Mouse (Mus musculus) ovary, postnatal 10 days (tissue): Measurements from ENCODE around the gene Atxn2l.

Source experiments
- DNase-seq: peaks from one replicate; pipeline ENCODE4 v3.0.0; 2022; ENCODE audit warnings: low spot score

Gene Atxn2l

DNA sequence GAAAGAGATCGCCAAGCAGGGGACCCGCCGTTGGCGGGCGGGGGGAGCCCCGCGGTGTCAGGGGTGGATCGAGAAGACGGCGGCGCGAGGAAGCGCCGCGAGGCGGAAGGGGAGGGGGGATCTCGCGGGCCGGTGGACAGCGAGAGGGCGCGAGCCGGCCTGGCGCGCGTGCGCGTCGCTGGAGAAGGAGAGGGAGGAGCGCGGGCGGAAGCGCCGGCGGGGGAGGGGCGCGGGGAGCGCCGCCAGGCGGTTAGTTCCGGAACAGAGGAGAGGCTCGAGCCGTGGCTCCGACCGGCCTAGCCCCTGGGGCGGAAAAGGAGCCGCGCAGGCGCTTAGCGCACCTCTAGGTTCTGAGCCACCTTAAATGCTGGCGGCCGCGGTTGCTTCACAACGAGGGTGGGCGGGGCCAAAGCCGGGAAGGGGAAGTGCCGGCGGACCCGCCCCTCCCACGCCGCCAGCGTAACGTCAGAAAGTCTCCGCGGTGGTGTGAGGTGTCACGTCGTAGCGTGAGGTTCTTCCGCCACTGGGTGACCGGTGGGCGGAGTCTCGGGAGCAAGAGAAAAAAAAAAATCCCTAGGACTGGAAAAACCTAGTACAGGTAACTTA, at the start of gene Atxn2l:
Atxn2l (minus strand) TSS at position 165 of the 606 bp plus-strand sequence.
- DNase-seq, result peak; percentile 95

DNA sequence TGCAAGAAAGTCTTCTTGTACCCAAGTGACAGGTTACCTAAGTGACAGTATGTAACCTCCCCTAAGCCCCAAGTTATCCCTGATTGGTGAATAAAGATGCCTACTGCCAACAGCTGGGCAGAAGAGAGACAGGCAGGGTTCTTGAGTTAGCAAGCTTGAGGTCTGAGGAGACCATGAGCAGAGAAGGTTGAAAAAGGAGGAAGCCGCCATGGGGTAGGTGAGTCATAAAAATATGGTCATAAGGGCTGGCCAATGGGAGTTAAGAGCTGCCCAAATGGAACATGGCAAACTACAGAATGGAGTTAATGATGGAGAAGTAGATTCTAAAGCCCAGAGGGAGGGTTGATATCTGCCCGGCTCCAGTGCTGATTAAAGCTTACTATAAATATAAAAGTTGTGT, 42.4 kb upstream of the Atxn2l start:
- no peak for DNase-seq

DNA sequence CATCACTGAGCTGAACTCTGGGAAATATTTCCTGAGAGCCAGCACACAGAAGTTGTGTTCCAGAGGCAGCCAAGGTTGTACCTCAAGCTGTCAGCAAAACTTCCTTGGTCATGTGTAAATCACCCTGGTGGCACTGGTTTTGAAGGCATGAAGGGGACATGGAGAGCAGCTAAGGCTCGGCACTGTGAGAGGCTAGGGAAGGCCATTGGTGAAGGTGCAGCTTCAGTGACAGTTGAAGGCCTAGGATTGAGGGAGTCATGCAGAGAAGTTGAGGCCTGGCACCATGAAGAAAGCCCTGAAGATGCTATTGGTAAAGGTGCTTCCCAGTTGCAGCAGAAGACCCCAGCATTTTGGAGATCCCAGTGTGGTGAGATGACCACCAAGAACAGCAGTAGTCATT, 38.4 kb upstream of the Atxn2l start:
- no peak for DNase-seq

DNA sequence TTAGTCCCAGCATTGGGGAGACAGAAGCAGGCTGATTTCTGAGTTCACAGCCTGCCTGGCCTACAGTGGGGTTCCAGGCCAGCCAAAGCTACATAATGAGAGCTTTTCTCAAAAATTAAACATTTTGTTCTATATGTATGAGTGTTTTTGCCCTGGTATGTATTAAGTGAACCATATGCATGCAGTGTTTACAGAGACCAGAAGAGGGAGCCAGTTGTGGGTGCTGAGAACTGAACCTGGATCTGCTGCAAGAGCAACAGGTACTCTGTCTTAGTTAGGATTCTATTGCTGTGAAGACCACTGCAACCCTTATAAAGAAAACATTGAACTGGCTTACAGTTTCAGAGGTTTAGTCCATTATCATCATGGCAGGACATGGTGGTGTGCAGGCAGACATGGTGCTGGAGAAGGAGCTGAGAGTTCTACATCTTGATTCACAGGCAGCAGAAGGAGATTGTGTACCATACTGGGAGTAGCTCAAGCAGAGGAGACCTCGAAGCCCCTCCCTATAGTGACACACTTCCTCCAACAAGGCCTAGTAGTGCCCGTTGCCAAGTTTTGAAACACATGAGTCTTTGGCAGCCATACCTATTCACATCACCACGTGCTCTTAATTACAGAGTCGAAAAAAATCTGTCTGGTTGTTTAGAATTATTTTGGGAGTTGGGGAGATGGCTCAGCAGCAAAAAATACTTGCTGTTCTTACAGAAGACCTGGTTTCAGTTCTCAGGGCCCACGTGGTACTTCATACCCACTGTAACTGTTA, 34.8 kb upstream of the Atxn2l start:
- no peak for DNase-seq

DNA sequence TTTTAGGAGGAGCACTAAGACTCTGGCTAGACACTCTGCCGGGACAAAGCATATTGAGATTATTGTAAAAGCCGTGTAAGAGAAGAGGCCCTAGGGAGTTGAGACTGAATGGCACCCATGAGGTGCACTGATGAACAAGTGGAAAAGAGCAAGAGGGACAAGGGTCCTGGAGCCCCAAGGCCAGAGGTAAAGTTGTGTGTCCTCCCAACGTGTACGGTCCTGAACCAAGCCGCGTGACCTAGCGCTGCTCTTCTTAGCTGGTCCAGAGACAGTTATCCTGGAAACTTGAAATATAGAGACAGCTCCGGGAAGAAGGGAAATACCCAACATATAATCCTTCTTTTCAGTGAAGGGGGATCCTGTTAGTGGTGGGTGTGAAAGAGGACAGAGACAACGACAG, 33.2 kb upstream of the Atxn2l start:
- DNase-seq, result no peak

DNA sequence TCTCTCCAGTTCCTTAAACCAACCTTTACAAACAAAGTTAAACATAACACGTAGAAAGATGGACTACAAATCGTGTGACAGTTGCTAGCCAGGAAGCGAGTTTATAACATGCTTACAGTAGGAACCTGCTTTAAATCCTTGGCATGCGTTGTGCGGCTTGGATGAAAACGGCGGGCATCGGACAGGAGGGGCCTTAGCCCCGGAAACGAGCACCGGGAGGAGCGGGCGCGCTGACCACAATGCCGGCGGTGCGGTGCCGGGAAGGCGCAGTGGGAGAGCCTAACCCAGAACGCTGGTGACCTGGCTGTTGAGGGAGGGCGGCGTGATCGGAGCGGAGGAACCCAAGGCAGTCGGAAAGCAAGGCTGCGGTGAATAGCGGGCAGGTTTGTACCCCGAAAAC, 32.5 kb upstream of the Atxn2l start:
- DNase-seq, result no peak

DNA sequence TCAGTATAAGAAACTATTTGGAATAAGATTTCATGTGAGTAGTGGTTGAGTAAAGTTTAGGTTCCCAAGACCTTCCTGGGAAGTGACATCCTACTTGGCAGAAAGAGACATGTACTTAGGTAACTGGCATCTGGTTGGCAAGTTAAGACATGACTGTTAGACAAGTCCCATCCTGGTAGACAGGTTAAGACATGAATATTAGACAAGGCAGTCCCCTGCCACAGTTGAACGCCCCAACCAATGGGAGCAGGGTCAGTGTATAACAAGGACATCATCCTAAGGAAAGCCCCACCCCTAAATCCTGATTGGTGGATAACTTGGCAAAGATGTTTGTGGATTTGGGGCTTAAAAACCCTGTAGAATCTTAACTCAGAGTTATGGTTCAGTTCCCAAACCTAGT, 30.2 kb upstream of the Atxn2l start:
- no peak for DNase-seq

DNA sequence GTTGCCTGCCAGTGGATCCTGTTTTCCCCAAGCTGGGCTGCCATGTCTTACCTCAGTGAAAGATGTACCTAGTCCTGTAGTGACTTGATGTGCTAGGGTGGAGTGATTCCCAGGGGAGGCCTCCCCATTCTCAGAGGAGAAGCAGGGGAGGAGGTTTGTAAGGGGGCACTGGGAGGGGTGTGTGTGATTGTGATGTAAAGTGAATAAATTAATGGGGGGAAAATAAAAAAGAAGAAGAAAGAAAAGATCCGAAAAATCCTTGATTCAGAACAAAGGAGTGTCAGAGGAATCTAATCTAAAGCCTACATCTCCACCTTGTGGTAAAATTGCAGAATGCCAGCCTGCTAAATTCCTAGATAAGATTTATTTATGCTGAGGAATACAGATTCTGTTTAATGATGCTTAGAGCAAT, 24.9 kb upstream of the Atxn2l start:
- DNase-seq, result no peak

DNA sequence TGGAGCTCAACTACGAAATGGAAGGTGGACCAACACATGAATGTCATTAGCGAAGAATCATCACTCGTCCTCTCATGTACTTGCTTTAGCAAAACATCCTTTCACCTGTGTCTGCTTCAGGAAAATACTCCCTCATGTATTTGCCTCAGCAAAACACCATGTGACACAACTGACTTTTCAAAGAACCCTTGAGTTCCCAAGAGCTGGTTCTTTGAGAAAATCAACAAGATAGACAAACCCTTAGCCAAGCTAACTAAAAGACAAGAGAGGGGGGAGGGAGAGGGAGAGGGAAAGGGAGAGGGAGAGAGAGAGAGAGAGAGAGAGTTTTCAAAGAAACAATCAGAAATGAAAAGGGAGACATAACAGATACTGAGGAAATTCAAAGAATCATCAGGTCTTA, 20.1 kb upstream of the Atxn2l start:
- no peak for DNase-seq

DNA sequence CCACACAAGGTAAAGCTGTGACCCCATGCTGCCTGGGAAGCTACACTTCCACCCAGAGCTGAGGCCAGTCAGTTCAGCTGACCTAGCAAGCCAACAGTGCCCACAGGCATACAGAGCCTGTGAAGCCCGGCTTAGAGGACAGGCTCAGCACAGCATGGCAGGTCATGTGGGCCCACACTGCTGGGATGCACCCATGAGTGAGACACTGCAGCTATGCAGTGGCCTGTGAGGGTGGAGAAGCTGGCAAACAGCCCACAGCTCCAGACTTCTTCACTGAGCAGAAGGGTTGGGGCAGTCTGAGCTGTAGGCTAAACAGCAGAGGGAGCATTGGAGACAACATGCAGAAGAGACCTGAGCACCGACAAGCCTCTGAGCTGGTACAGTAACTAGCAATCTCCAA, 16.3 kb upstream of the Atxn2l start:
- DNase-seq, result no peak

DNA sequence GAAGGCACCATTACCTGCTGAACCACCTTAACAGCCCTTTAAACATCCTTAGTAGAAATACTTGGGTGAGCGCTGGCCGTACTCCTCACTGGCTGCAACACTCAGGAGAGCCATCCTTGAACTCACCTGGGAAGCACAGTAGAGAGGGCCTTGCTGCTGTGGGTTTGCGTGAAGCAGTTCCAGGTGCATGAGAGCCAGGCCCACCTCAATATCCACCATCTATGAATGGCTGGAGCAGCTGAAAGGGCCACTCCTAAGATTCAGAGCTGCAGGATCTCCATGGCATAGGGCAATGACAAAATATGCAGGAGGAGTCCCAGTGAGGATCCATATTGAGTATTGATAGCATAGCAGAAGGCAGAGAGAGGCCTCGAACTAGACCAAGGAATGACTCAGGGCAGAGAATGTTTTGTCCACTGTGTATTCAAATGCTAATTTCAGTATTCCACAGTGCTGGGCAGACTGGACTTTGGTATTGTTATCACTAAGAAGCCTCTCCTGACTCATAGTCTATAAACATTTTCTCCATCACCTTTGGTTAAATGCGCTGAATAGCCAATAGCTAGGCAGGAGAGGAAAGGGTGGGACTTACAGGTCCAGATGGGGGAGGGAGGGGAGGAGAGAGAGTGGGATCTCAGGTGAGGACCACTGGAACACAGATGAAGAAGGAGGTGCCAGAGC, 15.2 kb upstream of the Atxn2l start:
- DNase-seq, result no peak

DNA sequence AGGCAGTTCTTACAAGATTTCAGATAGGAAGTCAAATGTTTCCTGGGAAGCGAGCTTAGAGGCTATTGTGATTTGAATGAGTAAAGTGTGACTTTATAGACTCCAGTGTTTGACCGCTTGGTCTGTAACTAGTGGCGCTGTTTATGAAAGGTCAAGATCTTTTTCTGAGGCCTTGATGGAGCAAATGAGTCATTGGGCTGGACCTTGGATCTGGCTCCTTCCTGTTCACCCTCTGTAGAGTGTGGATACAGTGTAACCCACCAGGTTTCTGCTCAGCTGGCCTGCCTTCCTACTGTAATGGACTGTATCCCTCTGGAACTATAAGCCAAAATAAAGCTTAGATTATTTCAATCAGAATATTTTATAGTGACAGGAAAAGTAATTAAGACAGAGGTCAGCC, 8.1 kb upstream of the Atxn2l start:
- DNase-seq, result no peak

DNA sequence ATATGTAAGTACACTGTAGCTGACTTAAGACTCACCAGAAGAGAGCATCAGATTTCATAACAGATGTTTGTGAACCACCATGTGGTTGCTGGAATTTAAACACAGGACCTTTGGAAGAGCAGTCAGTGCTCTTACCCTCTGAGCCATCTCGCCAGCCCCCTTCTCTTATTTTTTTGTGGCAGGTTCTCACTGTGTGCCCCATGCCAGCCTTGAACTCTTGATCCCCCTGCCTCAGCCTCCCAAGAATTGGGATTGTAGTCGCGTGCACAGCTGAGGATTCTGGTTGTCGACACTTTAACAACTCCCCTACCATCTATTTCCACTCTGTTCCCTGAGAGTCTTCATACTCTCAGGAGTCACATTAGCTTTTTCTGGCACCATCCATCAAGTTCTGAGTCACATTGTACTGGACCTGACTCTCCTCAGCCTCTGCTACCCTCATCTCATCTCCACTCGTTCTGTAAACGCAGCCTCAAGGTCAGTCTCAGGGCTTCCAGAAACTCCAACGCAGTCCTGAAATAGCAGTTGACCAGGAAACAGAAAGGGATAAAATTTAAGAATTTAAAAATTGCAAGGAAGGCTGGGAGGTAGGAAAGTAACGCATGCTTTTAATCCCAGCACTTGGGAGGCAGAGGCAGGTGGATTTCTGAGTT, 4.0 kb upstream of the Atxn2l start:
- no peak for DNase-seq

DNA sequence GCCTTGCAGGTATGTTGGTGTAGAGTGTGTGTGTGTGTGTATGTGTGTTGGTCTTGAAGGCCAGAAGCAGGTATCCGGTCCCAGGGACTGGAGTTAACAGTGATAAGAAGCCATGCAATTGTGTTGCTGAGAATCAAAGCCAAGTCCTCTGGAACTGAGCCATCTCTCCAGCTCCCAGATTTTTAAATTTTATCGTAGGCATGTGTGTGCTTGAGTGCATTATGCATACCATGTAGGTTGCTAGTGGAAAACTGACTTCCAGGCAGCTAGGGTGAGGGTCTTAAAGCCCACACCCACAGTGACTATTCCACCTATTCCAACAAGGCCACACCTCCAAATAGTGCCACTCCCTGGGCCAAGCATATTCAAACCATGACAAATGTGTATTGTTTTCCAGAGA, 1.7 kb upstream of the Atxn2l start:
- no peak for DNase-seq

DNA sequence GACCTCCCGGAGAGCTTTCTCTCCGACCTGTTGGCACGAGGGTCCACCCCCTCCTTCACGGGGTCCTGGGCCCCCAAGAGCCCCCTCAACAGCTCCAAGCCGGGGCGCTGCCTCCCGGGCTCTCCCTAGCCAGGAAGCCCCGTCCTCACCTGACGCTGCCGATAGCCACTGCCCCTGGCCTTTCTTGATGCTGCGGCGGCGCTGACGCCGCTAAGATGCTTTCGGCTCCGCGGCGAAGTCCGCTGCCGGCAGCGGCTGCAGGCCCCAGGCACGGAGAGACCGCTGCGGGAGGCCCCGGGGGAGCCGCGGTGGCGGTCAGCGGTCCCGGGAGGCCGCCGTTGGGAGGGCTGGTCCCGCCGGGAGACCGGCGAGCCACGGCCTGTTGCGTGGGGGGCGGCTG, 486 bp downstream of the Atxn2l start:
- peak; percentile 49 for DNase-seq

DNA sequence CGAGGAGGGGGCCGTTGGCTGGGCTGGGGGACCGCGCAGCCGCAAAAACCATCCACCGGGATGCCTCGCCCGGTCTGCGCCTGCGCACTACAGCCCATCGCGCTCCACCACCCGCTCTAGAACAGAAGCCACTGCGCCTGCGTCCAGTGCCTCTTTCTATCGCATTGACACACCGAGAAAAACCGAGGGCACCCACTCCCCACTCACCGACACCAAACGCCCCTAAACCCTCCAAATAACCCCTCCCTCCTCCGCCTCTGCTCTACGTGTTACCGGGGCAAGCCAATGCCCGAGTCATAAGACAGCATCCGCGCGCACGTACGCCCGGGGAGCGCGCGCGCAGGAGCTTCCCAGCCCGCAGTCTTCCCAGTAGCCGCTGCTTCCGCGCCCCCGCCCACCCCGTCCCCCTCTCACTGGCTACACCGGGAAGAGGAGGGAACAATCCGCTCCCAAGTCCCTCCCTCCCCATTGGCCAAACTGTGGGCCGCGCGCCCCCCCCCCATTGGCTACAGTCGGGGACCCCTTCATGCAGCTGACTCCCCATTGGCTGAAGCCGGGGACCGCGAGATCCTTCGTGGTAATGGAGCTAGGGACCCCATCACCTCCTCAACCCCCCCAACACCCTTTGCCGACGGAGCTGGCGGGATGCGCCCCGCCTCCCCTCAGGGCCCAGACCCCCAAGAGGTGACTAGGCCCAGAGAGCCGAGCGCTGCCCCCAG, 1.1 kb downstream of the Atxn2l start:
- DNase-seq, result peak; percentile 88

DNA sequence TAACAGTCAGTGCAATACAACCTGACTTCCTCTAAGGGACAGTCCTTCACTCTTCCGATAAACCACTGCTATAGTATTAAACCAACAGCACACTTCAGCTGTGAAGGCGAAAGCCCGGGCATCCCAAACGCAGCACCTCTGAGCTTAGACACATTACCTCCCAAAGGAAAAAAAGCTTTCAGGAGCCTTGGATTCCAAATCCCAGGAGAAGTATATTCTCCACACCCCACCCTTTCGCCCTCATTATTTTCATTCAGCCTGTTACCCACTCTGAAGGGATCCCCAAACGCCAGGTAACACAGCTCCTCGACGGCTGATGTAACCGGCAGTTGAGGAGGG, 1.6 kb downstream of the Atxn2l start:
- DNase-seq, result no peak

DNA sequence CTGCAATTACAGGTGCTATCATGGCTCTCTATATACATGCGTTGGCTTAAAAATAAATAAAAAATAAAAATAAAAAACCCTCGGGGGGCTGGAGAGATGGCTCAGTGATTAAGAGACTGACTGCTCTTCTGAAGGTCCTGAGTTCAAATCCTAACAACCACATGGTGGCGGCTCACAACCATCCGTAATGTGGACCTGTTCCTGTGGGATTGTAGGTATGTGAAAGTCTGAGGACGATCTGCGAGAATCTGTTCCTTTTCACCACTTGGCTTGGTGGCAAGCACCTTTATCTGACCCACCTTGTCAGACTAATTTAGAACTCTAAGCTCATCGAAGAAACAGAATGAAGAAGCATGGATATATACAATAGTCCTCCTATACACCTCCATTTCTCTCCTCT, 3.8 kb downstream of the Atxn2l start:
- no peak for DNase-seq

DNA sequence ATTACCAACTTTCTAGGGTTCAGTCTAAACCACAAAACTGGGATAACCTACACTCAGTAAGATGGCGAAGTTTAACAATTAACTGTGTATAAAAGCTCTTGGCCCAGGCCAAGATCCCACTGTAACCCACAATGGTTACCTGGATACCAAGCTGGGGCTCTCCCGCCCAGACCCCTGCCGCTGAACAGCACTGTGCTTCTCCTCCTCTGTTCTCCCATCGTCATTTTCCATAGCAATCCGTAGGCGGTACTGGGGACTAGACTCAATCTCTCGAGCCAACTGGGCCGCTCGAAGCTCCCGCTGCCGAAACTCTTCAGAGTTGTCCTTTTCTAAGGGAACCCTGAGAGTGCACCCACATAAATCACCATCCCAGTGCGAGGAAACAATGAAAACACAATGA, 5.3 kb downstream of the Atxn2l start:
- DNase-seq, result no peak

DNA sequence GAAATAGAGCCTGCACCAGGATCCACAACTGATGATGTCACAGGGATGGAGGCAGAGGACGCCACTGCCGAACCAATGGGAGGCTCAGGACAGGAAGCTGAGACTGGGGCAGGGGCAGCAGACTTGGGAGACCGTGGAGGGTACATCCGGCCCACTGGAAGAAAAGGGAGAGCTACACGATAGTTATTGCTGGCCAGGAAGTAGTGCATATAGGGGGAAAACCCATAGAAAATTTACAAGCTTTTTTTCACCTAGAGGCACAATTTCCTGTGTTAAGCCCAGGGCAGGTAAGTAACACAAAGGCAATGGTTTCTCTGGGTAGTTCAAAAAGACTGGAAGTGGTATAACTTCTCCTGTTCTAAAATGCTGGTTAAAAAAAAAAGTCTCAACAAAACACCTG, 6.8 kb downstream of the Atxn2l start:
- no peak for DNase-seq

DNA sequence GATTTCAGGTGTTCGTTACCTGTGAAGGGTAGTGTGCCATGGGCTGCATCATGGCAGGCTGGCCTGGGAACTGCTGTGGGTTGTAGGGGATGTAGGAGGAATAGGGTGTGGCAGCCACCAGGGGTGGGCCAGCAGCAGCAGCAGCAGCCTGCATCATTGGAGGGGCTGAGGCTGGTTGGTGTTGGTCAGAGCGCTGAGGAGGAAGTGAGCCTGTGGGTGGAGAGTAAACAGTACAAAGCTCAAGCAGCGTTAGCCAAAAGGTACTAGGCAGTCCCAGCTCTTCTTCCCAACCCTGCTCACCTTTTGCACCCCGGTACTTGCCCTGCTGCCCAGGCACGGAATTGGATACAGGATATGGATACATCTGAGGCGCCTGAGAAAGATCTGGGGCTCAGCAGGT, 9.1 kb downstream of the Atxn2l start:
- no peak for DNase-seq

DNA sequence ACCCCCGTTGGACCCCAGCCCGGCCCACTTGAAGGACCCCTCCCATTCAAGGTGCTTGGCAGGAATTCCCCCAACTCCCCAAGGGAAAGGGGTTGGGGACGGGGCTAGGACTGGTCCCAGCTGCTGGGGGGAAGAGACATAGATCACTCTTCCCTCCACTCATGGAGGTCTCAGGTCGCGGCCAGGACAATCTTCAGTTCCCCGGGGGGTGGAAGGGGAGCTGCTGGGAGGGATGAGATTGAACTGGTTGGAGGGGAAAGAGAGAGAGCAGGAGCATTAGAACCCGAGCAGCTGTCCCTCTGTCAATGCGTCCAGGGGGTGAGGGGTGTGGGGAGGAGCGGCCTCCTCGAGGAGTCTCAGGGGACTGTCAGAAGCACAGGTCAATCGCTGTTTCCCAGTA, 11.3 kb downstream of the Atxn2l start:
- no peak for DNase-seq
